Mouse (Mus musculus): ENCODE data around the gene Sult1a1.

The Sult1a1 gene

GRCm38 (mm10) chr7:126625807-126626600, 50.2 kb downstream of the Sult1a1 start:
- DNase-seq (ENCODE audit: extremely low read depth, low read depth, low spot score): no peak

- no peak for DNase-seq (ENCODE audit: extremely low read depth, low read depth, low spot score)
Observed at GRCm38 (mm10) chr7:126625369-126625768, 50.9 kb downstream of the Sult1a1 start.

DNA sequence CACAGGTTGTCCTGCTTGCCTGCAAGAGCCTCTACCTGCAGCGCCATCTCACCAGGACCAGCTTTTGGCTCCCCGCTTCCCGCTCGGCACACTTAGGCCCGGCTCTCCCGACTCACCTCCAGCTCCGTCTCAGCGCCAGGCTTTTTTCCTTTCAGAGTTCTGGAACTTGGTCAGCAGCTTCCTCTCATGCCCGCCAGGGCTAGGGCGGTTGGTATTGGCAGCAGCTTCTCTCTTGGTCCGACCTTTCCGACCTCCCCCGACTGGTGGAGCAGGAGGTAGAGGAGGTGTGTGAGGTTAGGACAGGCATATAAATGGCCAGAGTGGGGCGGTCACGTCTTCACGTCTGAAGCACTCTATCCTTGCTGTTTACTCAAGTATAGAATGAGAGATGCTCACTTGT, 51.5 kb downstream of the Sult1a1 start:
- DNase-seq (ENCODE audit: extremely low read depth, low read depth, low spot score): no peak

DNA sequence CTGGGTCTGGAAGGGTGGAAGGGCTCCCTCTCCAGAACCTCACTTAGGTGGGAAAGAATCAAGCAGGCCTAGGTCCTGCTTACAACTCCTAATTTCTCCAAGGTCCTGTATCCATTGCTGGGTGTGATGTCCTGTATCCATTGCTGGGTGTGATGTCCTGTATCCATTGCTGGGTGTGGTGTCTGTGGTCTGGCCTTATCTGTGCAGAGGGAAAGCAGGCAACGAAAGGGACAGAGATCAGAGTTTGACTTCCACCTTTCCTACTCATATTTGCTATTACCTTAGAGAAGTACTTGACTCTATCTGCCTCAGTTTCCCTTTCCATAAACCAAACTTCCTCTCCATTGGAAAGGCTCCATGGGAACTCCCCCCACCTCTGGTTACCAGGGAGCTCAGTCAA, 52.9 kb downstream of the Sult1a1 start:
- no peak for DNase-seq (ENCODE audit: extremely low read depth, low read depth, low spot score)

Measured in fat pad, adult 2 months (tissue).